In genomic region chr2:152831019-152831878, GRCm38 (mm10) we compare ENCODE assay signal across 8 mouse cellular contexts. TPM values are rescaled to one million over a fixed set of nuclear protein-coding genes. Genes with fewer than 3 reads are reported as not detected.
DNase-seq lines count a peak whose midpoint lies in the region; ATAC-seq and TF ChIP-seq lines count a peak whose summit lies in the region.

Gene Bcl2l1 (minus strand): TSS chr2:152831728.

- peak within 1 kb of the TSS; percentile 81 for H3K4me2 ChIP-seq in embryonic facial prominence, embryonic 14.5 days (ENCODE audit: low read depth, low read length)
- H3K4me2 ChIP-seq in limb, embryonic 14.5 days (replicated peaks; ENCODE audit: low read depth, low read length, severe bottlenecking): peak within 1 kb of the TSS; percentile 76
- H3K4me2 ChIP-seq in midbrain, postnatal 0 days (ENCODE audit: low read depth, low read length, poor library complexity, severe bottlenecking): peak within 1 kb of the TSS; percentile 92

- TF ChIP-seq CTCF in midbrain, postnatal 0 days (IDR thresholded peaks at IDR 0.05): peak; percentile 98

- H3K9me3 ChIP-seq in embryonic facial prominence, embryonic 14.5 days (ENCODE audit: control insufficient read depth, low read length): no peaks in the 10 kb centered on the region
- H3K9me3 ChIP-seq in limb, embryonic 14.5 days (ENCODE audit: control insufficient read depth, low read length): no peaks in the 10 kb centered on the region
- no peaks in the 10 kb centered on the region for H3K9me3 ChIP-seq in midbrain, postnatal 0 days (ENCODE audit: low read length)

- 0 out of 2 replicates have a peak, but pooled peaks have one; percentile 13 for TF ChIP-seq POLR2A in limb, embryonic 14.5 days (IDR thresholded peaks at IDR 0.05; ENCODE audit: borderline replicate concordance, extremely low read depth, insufficient read depth, insufficient read length)

- peak within 1 kb of the TSS; percentile 99 for H3K27ac ChIP-seq in embryonic facial prominence, embryonic 14.5 days (replicated peaks; ENCODE audit: low read depth, low read length)
- peak within 1 kb of the TSS; percentile 96 for H3K27ac ChIP-seq in limb, embryonic 14.5 days (replicated peaks; ENCODE audit: low read depth, low read length)
- H3K27ac ChIP-seq in midbrain, postnatal 0 days (ENCODE audit: low read depth, low read length): peak within 1 kb of the TSS; percentile 95

- no peaks in the 10 kb centered on the region for H3K27me3 ChIP-seq in embryonic facial prominence, embryonic 14.5 days (replicated peaks; ENCODE audit: control insufficient read depth, insufficient read depth, low read length)
- no peaks in the 10 kb centered on the region for H3K27me3 ChIP-seq in limb, embryonic 14.5 days (ENCODE audit: control insufficient read depth, insufficient read depth, low read length)
- H3K27me3 ChIP-seq in midbrain, postnatal 0 days (ENCODE audit: insufficient read depth, low read length): no peaks in the 10 kb centered on the region

- peak within 1 kb of the TSS; percentile 80 for H3K4me3 ChIP-seq in embryonic facial prominence, embryonic 14.5 days (ENCODE audit: low read depth, low read length)
- peak within 1 kb of the TSS; percentile 76 for H3K4me3 ChIP-seq in limb, embryonic 14.5 days (replicated peaks; ENCODE audit: low read length)
- H3K4me3 ChIP-seq in midbrain, postnatal 0 days (ENCODE audit: low read depth, low read length): peak within 1 kb of the TSS; percentile 71

- DNase-seq in 3T3-L1 (ENCODE audit: low read depth, low spot score): peak; percentile 96
- peak; percentile 92 to 97 for DNase-seq in adrenal gland, postnatal 4 days (ENCODE audit: low spot score in 2 of 2)
- peak; percentile 99 for DNase-seq in embryonic facial prominence, embryonic 14.5 days (ENCODE audit: low spot score)
- DNase-seq in heart, adult 8-10 months (ENCODE audit: low spot score): peak; percentile 97
- peak; percentile 98 for DNase-seq in kidney, adult 9 months
- DNase-seq in limb, embryonic 14.5 days (ENCODE audit: low spot score): peak; percentile 97
- peak; percentile 98 for DNase-seq in midbrain, postnatal 0 days (ENCODE audit: low spot score)
- peak; percentile 92 to 95 for DNase-seq in spleen, postnatal 14 days (ENCODE audit: low spot score in 2 of 2)

- peak within 1 kb of the TSS; percentile 95 for H3K9ac ChIP-seq in embryonic facial prominence, embryonic 14.5 days (ENCODE audit: low read depth, low read length)
- H3K9ac ChIP-seq in limb, embryonic 14.5 days (ENCODE audit: low read depth, low read length, severe bottlenecking): peak within 1 kb of the TSS; percentile 86
- H3K9ac ChIP-seq in midbrain, postnatal 0 days (replicated peaks; ENCODE audit: low read length, poor library complexity, severe bottlenecking): peak within 1 kb of the TSS; percentile 86

- peaks cover 31% of the 10 kb centered on the region for H3K4me1 ChIP-seq in embryonic facial prominence, embryonic 14.5 days (ENCODE audit: control insufficient read depth, insufficient read depth, low read length)
- peaks cover 31% of the 10 kb centered on the region for H3K4me1 ChIP-seq in limb, embryonic 14.5 days (ENCODE audit: control insufficient read depth, insufficient read depth, low read length)
- H3K4me1 ChIP-seq in midbrain, postnatal 0 days (ENCODE audit: insufficient read depth, low read length): peaks cover 30% of the 10 kb centered on the region

- ATAC-seq in embryonic facial prominence, embryonic 14.5 days (ENCODE audit: low read depth): peak; percentile 96
- peak; percentile 96 for ATAC-seq in limb, embryonic 14.5 days (ENCODE audit: low FRiP score, low read depth)
- ATAC-seq in midbrain, postnatal 0 days (ENCODE audit: low FRiP score): peak; percentile 96

- WGBS in embryonic facial prominence, embryonic 14.5 days: under 1% methylated on average over 54 of the region's 74 CpGs
- under 1% methylated on average over 69 of the region's 74 CpGs for whole genome bisulfite sequencing in limb, embryonic 14.5 days
- under 1% methylated on average over 62 of the region's 74 CpGs for WGBS in midbrain, postnatal 0 days

- H3K36me3 ChIP-seq in embryonic facial prominence, embryonic 14.5 days (ENCODE audit: control insufficient read depth, insufficient read depth, low read length): 0 out of 2 replicates have a peak, but pooled peaks cover 4% of the 10 kb centered on the region
- H3K36me3 ChIP-seq in limb, embryonic 14.5 days (ENCODE audit: control insufficient read depth, insufficient read depth, low read length): no peaks in the 10 kb centered on the region
- no peaks in the 10 kb centered on the region for H3K36me3 ChIP-seq in midbrain, postnatal 0 days (ENCODE audit: insufficient read depth, low read length)

RNA-seq across cellular contexts. Expression of gene Bcl2l1, which starts in this region (rescaled TPM):
- total RNA-seq in adrenal gland, postnatal 4 days (2021): 10 to 100 TPM; 63.5 to 64.6 TPM
- 77.3 and 86.7 TPM in 2 replicates for polyA plus RNA-seq in embryonic facial prominence, embryonic 14.5 days (2014; fragmentation: Nextera tagmentation; extraction: Ambion mirVana)
- total RNA-seq in heart, adult 8-10 months (2022): 10 to 100 TPM; 46.9 to 66.6 (median 51.4) TPM
- polyA plus RNA-seq in limb, embryonic 14.5 days (2012; rRNA removed): 46.8 and 54.3 TPM in 2 replicates
- polyA plus RNA-seq in limb, embryonic 14.5 days (2014; fragmentation: Nextera tagmentation; extraction: Ambion mirVana): 91.2 and 96.3 TPM in 2 replicates
- 124 and 133 TPM in 2 replicates for total RNA-seq in midbrain, postnatal 0 days (2014; rRNA removed)
- 150 and 158 TPM in 2 replicates for polyA plus RNA-seq in midbrain, postnatal 0 days (2015; fragmentation: Nextera tagmentation; extraction: Ambion mirVana)

Comparison
In these comparisons a context has a peak if more than half of its experiments do, and no peak if none do; other contexts are left out.
1. Peak in every context shown above with its lines: DNase-seq, ATAC-seq, H3K4me3 ChIP-seq and H3K27ac ChIP-seq.